Mouse (Mus musculus) neutrophil, adult 83 days (primary cell): ENCODE measurements around the gene Rab31. TPM values are rescaled to one million over a fixed set of nuclear protein-coding genes. Genes with fewer than 3 reads are reported as not detected.

ENCODE experiments used
- total RNA-seq, 2 experiments: library from RNA; stranded (reverse); gene quantifications; one replicate each; pipeline ENCODE4 v1.2.4; 2023

Rab31 gene
- 10 to 100 TPM; 68.8 to 81.1 TPM for total RNA-seq

DNA sequence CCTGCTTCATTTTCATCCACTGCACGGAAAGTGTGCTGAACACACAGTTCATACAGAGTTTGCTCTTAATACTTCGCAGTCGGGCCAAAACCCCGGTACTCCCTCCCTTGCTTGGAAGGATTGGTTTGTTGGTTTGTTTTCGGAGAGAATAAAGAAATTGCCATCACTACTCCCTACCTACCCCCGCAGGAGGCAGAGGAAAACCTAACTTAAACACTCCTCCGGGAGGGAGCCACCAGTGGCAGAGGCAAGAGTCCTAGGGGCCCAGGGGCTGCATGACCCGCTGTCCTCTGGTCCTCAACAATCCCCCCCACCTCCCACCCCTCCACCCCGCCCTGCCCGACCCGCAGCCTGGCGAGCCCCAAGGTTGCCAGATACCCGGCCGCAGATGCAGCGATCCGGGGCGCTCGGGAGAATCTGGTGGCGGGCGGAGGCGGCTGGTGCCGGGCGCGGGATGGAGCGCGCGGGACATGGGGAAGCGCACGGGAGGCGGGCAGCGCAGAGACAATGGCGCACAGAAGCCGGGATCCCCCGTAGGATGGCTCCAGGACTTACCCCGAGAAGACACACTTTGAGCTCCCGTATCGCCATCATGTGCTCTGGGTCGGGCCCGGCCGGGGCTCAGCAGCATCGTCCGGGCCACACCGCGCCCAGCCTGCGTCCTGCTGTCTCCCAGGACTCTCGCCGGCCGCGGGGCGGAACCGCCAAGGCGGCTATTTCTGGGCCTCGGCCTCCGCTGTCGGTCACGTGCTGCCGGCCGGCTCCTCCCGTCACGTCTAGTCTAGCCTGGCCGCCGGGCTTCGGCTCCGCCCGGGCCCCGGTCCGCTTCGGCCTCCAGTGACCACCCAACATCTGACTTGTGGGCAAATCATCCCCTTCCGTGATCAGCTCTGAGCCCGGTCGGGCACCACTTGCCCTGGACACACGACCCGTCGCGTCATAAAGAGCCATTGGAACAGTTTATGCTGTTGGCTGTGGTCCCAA, at the start of gene Rab31:
Gene Rab31, minus strand, starts transcription at position 802 of the 984 bp plus-strand sequence.

DNA sequence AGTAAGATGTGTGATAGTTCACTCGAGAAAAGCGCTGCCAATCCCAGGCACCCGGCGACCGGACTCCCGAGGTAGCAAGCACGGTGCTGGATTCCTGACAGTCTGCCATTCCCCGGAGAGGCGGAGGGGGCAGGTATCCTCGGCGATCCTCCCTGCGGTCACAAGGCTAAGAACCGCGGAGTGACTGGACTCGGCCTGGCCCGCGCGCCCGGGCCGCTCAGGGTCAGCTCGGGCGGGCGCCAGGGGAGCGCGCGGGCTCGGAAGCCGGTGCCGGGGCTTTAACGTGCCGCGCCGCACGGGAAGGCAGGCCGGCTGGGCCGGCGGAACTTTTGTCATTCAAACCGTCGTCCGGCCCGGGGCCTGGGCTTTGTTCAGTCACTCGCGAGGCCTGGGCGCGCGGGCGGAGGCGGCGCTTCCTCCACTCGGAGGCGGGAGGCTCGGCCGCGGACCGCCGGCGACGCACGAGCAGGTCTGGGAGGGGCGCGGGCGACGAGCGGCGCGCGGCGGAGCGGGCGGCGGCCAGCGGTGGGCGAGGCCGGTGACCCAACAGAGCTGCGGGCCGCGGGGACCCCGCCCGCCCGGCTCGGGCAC, 10.1 kb upstream of the Rab31 start, which contains the start of gene Ppp4r1:
Gene Ppp4r1, plus strand, starts transcription at position 23 of the 591 bp plus-strand sequence.

DNA sequence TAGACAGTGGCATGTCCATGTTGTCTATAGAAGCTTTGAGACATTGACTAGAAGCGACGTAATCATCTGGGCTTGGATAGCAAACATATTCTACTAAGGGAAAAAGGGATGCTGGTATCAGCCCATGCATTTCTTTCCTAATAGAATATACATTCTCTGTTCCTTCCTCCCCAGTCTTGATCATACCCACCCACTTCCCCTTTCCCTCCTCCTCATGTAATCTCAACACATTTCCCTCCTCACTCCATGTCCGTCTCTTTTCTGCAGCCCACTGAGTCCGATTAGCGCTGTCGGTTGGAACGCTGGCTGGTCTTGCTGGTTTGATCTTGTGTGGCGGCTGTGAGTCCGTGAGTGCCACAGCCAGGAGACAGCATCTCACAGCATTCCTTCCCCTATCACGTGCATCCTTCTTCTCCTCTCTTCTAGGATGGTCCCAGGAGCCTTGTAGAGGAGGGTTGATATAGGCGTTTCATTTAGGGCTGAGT, 130.8 kb downstream of the Rab31 start, which contains the start of gene Txndc2:
Gene Txndc2, minus strand, starts transcription at position 435 of the 485 bp plus-strand sequence.

DNA sequence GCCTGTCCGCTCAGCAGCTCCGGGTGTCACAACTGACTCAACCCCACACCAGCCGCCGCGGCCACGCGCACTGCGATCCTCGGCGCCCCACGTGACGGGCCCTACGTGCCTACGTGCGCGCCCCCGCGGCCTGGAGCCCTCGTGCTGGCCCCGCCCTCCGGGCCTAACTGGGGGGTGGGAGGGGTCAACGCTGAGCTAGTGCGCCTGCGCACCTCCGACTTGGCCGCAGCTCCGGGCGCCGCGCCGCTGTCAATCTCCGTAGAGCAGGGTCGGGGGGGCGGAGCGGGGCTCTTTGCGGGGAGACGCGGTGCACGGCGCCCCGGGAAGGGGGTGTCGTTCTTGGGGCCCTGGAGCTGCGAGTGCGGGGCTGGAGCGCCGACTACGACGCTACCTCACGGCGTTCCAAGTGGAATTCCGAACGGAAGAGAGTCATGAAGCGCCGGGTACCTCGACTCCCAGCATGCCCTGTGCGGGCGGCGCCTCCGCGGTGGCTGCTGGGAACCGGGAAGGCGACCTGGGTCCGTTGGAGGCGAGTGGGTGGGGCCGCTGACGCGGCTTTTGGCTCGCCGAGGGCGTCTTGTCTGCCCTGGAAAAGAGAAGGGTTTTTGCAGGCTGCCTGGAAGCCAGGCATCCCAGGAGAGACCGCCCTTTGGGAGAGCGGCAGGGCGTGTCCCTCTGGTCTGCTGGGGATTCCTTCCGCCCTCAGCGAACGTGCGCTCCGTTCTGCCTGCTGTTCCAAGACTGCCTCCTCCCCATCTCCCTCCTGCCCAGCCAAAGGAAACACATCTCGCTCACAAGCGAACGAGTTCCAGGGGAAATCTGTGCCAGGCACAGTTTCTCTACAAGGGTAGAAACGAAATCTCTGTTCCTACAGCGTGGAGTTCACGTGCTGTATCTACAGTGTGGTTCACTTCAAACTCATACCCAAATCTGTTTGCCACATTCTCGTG, 158.8 kb downstream of the Rab31 start, which contains the start of gene Vapa:
Gene Vapa, minus strand, starts transcription at position 93 of the 950 bp plus-strand sequence.

Other genes starting within 250 kb of the Rab31 start
- not detected for gene Tmem232, start 232.0 kb downstream of the Rab31 start, total RNA-seq
- gene Vapa, start 159.2 kb downstream of the Rab31 start, total RNA-seq = 10 to 100 TPM; 83.7 to 85.8 TPM
- under 1 TPM; 0.24 to 0.66 TPM for gene Txndc2, start 130.6 kb downstream of the Rab31 start, total RNA-seq
- gene Ppp4r1, start 9.8 kb upstream of the Rab31 start, total RNA-seq = 100 to 1,000 TPM; 120 to 134 TPM
- 10 to 100 TPM; 63.7 to 74.5 TPM for gene Ralbp1, start 113.0 kb upstream of the Rab31 start, total RNA-seq
- 10 to 100 TPM in 1 of 2 experiments, 1 to 10 TPM in 1; 8.9 to 11.9 TPM for gene Twsg1, start 178.5 kb upstream of the Rab31 start, total RNA-seq